Mouse (Mus musculus) neutrophil, adult 59 days (primary cell): Measurements from ENCODE around the gene Myo1g. TPM values are rescaled to one million over a fixed set of nuclear protein-coding genes. Genes with fewer than 3 reads are reported as not detected.

Experiments
- total RNA-seq, 2 experiments: library from RNA; stranded (reverse); gene quantifications; 1 replicate in 1 of 2; 2 replicates in 1 of 2; pipeline ENCODE4 v1.2.4; 2023

The Myo1g gene
- total RNA-seq = 100 to 1,000 TPM; 232 to 245 TPM

DNA sequence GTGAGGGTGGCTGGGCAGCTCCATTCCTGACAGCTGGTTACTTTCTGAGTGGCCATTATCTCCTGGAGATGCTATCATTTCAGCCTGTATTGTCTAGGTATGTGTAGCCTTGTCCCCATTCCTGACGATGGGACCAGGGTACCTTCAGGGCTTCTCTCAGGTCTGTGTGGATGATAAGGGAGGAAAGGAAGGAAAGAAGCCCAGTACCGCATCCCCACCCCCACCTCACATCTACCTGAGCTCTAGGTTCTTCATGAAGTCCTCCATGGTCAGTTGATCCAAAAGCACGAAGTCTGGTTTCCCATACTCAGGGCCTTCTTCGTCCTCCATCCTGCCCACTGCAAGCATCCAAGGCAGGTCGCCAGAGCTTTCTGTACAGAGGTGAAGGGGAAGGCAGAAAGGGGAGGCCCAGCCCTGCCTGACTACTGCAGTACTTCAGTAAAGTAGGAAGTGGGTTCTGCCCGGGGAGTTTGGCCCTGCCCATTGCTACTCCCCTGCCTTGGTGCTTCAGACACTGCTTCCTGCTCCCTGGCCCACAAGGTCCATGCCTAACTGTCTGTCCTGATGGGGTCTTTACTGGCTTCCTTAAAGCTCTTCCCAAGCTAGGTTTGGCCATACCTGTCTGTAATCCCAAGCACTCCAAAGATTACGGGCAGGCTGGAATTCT lies at the start of gene Myo1g:
Myo1g (minus strand) TSS at position 459 of the 667 bp plus-strand sequence.

DNA sequence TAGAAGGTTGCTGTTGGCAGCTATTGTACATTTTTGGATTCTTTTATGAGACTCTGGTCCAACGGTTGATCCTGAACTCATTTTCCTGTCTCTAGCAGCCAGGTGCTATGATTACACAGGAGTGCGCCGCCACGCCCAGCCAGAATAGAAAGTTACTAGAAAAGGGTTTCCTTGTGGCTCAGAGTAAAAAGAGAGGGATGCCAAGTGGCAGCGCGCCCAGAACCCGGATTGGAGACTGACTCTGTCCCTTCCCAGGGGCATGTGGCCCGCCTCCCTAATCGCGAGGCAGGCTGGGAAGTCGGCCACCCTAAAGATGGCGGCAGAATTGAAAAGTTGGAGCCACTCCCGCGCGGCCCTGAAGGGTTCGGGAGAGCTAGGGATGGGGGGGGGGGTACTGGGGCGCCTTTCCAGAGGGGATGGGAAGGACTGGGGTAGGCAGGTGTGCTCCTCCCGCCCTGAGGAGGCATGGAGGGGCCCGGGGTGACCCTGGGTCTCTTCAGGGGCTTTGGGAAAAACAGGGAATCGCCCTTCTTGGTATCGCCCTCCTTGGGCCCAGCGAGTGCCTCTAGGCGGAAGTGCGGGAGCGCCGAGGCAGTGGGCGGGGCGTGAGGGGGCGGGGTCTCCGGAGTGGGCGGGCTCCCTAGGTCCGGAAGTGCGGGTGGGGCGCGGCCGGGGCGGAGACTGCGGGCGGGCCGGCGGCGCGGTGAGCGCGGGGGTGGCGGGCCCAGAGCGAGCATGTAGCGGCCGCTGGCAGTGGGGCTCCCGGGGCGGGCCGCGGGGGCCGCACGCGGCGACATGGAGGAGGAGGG lies 25.6 kb upstream of the Myo1g start, which contains the start of gene Ccm2:
Ccm2 (plus strand) TSS at position 683 of the 809 bp plus-strand sequence.

DNA sequence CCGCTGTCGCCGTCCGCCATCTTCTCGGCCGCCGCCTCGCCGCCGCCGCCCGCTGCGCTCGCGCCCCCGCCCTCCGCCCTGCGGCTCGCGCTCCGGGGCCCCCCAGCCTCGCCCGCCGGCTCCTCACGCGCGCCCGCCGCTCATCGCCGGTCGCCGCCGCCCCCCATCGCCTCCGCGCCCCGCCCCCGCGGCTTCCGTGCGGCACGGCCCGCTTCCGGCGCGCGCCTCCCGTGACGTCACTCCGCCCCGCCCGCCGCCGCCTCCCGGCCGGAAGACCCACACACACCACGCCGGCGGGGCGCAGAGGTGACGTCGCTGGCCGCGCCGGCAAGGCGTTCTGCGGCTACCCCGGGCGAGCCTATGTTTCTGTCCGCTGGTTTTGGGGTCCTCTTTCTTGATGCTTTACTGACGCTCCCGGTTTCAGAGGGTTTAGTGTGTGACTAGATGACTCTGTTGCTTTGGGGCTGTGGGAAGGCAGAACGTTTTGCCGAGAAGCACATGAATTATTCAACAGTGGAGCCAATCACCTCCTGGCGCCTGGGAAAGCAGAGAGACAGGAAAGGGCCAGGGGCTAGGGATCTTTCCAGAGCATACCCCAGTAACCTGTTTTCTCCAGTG lies 44.8 kb downstream of the Myo1g start, which contains the start of gene Purb:
Purb (minus strand) TSS at position 51 of the 618 bp plus-strand sequence.

Other genes starting within 250 kb of the Myo1g start
- gene Tmed4, start 246.1 kb downstream of the Myo1g start, total RNA-seq = 10 to 100 TPM; 24.8 to 26.2 TPM
- 100 to 1,000 TPM; 121 to 139 TPM for gene Ogdh, start 229.3 kb downstream of the Myo1g start, total RNA-seq
- 10 to 100 TPM; 32.7 to 38.5 TPM for gene Zmiz2, start 131.9 kb downstream of the Myo1g start, total RNA-seq
- gene Ppia, start 105.5 kb downstream of the Myo1g start, total RNA-seq = 100 to 1,000 TPM; 810 to 938 TPM
- gene H2afv, start 76.5 kb downstream of the Myo1g start, total RNA-seq = 10 to 100 TPM; 82.9 to 83.6 TPM
- 10 to 100 TPM; 49.2 to 53.9 TPM for gene Purb, start 45.0 kb downstream of the Myo1g start, total RNA-seq
- gene Ccm2, start 25.9 kb upstream of the Myo1g start, total RNA-seq = 100 to 1,000 TPM; 127 to 129 TPM
- gene Nacad, start 85.1 kb upstream of the Myo1g start, total RNA-seq = under 1 TPM; 0.16 to 0.33 TPM
- gene Tbrg4, start 105.1 kb upstream of the Myo1g start, total RNA-seq = 10 to 100 TPM; 55.1 to 58.0 TPM
- gene Wap, start 117.7 kb upstream of the Myo1g start, total RNA-seq = not detected
- gene Ramp3, start 137.6 kb upstream of the Myo1g start, total RNA-seq = not detected